8 mouse cellular contexts compared by ENCODE assay signal in the genomic region with DNA sequence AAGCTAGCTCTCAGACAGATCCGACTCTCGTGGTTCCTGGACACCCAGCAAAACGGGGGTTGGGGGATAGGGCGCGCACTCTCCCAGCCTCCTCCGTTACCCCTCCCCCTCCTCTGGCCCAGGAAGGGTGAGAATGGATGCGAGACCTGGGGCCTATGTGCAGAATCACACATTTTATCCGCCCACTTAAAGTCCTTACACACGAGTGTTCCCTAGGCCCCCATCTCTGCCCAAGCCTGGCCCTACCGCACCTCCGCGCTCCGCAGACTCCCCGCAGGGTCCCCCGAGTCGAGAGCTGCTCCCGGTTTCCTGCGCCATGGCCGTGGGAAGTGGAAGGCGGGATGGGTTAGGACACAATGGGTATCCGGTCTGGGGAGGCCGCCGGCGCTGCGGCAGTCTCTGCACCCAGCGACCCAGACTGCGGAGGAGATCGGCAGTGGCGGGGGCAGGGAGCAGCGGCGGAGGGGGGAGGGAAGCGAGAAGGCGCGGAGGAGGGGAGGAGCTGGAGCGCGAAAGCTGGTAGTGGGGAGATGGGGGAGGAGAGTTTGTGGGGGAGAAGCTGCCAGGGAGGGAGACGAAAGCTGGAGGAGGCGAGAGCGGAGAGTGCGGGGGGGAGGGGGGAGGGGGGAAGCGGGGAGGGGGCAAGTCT. TPM values are rescaled to one million over a fixed set of nuclear protein-coding genes. Genes with fewer than 3 reads are reported as not detected.
DNase-seq lines count a peak whose midpoint lies in the region; ATAC-seq lines count a peak whose summit lies in the region.

No protein-coding gene starts in this region.

- ATAC-seq in megakaryocyte, adult 5-6 weeks (ENCODE audit: poor library complexity, severe bottlenecking): peak; percentile 49

- DNase-seq in R1 (ENCODE audit: low read depth, low spot score): peak; percentile 83
- peak; percentile 84 for DNase-seq in cerebellum, adult 9-11 months
- DNase-seq in gastrocnemius, postnatal 10 days: peak; percentile 64
- DNase-seq in induced T-regulatory cell, adult 2 months (ENCODE audit: low read depth): peak; percentile 66
- DNase-seq in left cerebral cortex, postnatal 10 days (ENCODE audit: extremely low spot score in 1 of 2, low spot score in 2 of 2): peak; percentile 67 to 88
- DNase-seq in right cerebral cortex, adult 2 months (ENCODE audit: low spot score in 2 of 2): peak; percentile 68 to 74
- DNase-seq in yolk sac, embryonic 10.5 days (ENCODE audit: low spot score): peak; percentile 89

- intact Hi-C loops in left cerebral cortex, postnatal 10 days (cut with DNase I): no loop called here

RNA-seq across cellular contexts. Expression of gene Mettl3, which starts 11.0 kb away (rescaled TPM):
- total RNA-seq in gastrocnemius, postnatal 10 days (2021): 10 to 100 TPM; 16.3 to 17.3 TPM
- total RNA-seq in left cerebral cortex, postnatal 10 days (2021): 10 to 100 TPM; 32.4 to 38.6 TPM
- 36.2 and 42.1 TPM in 2 replicates for total RNA-seq in megakaryocyte, adult 5-6 weeks (2015)
- 29.9 TPM in 2 replicates for total RNA-seq in megakaryocyte, adult 5-6 weeks (2017)

RNA-seq across cellular contexts. Expression of gene Sall2, which starts 12.6 kb away (rescaled TPM):
- 1 to 10 TPM; 3.1 to 5.0 TPM for total RNA-seq in gastrocnemius, postnatal 10 days (2021)
- 10 to 100 TPM; 39.6 to 39.9 TPM for total RNA-seq in left cerebral cortex, postnatal 10 days (2021)
- 0.51 TPM in 1 of 2 replicates, not detected in the other for total RNA-seq in megakaryocyte, adult 5-6 weeks (2015)
- total RNA-seq in megakaryocyte, adult 5-6 weeks (2017): 0.07 and 0.37 TPM in 2 replicates

RNA-seq across cellular contexts. Expression of gene Rab2b, which starts 36.6 kb away (rescaled TPM):
- total RNA-seq in gastrocnemius, postnatal 10 days (2021): 1 to 10 TPM; 7.1 to 8.3 TPM
- total RNA-seq in left cerebral cortex, postnatal 10 days (2021): 10 to 100 TPM; 36.9 to 37.7 TPM
- 5.3 and 7.8 TPM in 2 replicates for total RNA-seq in megakaryocyte, adult 5-6 weeks (2015)
- total RNA-seq in megakaryocyte, adult 5-6 weeks (2017): 3.6 and 4.6 TPM in 2 replicates

RNA-seq across cellular contexts. Expression of gene Tox4, which starts 37.0 kb away (rescaled TPM):
- total RNA-seq in gastrocnemius, postnatal 10 days (2021): 10 to 100 TPM; 31.3 to 33.8 TPM
- 10 to 100 TPM; 55.1 to 56.7 TPM for total RNA-seq in left cerebral cortex, postnatal 10 days (2021)
- total RNA-seq in megakaryocyte, adult 5-6 weeks (2015): 29.9 and 33.1 TPM in 2 replicates
- total RNA-seq in megakaryocyte, adult 5-6 weeks (2017): 37.7 and 41.4 TPM in 2 replicates

RNA-seq across cellular contexts. Expression of gene Olfr1513, which starts 40.3 kb away (rescaled TPM):
- not detected for total RNA-seq in gastrocnemius, postnatal 10 days (2021)
- not detected for total RNA-seq in left cerebral cortex, postnatal 10 days (2021)
- total RNA-seq in megakaryocyte, adult 5-6 weeks (2015): not detected in 2 replicates
- not detected in 2 replicates for total RNA-seq in megakaryocyte, adult 5-6 weeks (2017)

Comparison
In these comparisons a context has a peak if more than half of its experiments do, and no peak if none do; other contexts are left out.
1. Peak in every context shown above with its lines: DNase-seq and ATAC-seq.
2. RNA of gene Sall2, which starts 12.6 kb away (total RNA-seq): 39.6 to 39.9 TPM in left cerebral cortex, postnatal 10 days; 3.1 to 5.0 TPM in gastrocnemius, postnatal 10 days and 0.07 to 0.51 TPM in megakaryocyte, adult 5-6 weeks; every median in the first group is over 4 times any median in the second.
3. RNA of gene Rab2b, which starts 36.6 kb away (total RNA-seq): 36.9 to 37.7 TPM in left cerebral cortex, postnatal 10 days; 7.1 to 8.3 TPM in gastrocnemius, postnatal 10 days and 3.6 to 7.8 TPM in megakaryocyte, adult 5-6 weeks; every median in the first group is over 4 times any median in the second.